Mouse (Mus musculus) left cerebral cortex, adult 2 months (tissue): ENCODE measurements at regions not wholly inside any gene's neighbourhood (a gene's known extent, or its start where the extent isn't known, plus 50 kb on each side); places are given as distances from the start of the nearest gene placed in this dataset.

Experiments used
- DNase-seq, 2 experiments: peaks; one replicate each; pipeline ENCODE4 v3.0.0; 2021 to 2022; ENCODE audit warnings: low spot score in 2 of 2, mixed read lengths in 1 of 2; ENCODE audit errors: extremely low spot score in 1 of 2
- H3K27ac ChIP-seq: fragments of 200-600 bp; 2 replicates; pipeline ENCODE4 v1.8.1; 2022
- H3K4me3 ChIP-seq: fragments of 200-600 bp; 2 replicates; pipeline ENCODE4 v1.8.1; 2022
- CTCF ChIP-seq: fragments of 200-600 bp; IDR thresholded peaks from 2 replicates; pipeline ENCODE4 v1.8.1; 2022; ENCODE audit warnings: antibody characterized with exemption, mild to moderate bottlenecking, moderate library complexity
- intact Hi-C: fragments of 180-260 bp; cut with DNase I; formaldehyde crosslinking; loops from one replicate; pipeline ENCODE4 v1.15.1; 2025

DNA sequence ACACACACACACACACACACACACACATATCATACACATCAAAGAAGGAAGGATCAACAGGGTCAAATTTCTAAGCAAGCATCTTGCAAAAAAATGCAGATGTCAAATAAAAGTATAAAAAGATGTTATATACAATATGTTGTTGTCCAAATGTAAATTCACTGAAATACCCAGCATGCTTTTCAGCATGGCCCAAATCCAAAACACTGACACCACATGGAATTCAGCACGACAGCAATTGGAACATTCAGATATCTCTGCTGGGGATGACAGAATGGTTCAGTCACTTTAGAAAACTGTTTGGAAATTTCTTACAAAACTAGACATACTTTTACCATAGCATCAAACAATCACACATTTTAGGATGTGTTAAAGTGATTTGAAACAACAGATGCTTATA, 339.6 kb downstream of the Pdha2 start:
- no peak for DNase-seq
- no peak for TF ChIP-seq CTCF
- Histone ChIP-seq H3K27ac (no peak overlapping the region), H3K4me3 (no peak overlapping the region)
- intact Hi-C loops = no loop called here

DNA sequence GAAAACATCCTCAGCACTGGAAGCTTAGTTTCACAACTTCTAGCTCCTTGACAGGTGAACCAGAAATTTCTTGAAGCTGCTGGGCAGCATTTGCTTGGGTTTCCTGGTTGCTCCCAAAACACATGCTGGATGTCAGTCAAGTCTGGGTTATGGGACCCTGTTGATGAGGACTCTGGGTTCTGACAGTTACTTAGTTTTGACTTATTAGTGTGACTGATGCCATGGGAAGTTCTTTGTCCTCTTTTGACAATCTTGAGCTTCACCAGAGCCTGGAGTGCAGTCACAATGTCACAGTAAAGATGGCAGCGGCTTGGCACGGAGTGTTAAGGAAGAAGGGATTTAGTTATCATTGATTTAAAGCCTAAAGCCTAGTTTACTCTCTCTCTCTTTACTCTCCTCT, 340.9 kb downstream of the Pdha2 start:
- intact Hi-C loops = no loop called here
- no peak for TF ChIP-seq CTCF
- Histone ChIP-seq H3K27ac (no peak overlapping the region), H3K4me3 (no peak overlapping the region)
- no peak for DNase-seq

DNA sequence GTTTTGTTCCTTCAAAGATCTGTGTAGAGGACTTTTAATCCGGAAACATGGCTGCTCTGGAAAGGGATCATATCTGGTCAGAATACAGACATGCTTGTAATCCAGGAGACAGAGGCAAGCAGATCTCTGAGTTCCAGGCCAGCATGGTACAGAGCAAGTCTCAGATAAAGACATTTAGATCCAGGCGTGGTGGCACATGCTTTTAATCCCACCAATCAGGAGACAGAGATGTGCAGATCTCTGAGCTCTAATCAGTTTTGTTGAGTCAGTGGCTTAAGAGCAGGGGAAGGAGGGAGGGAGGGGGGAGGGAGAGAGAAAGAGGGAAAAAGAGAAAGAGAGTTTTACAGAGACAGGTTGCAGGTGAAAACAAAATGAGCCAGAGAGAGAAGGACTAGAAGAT, 372.0 kb downstream of the Pdha2 start:
- no peak for TF ChIP-seq CTCF
- no peak for DNase-seq
- intact Hi-C loops = no loop called here
- H3K4me3 ChIP-seq = no peak overlapping the region
- H3K27ac ChIP-seq = no peak overlapping the region

GRCm38 (mm10) chr3:140837976-140838581, 374.1 kb downstream of the Pdha2 start:
- no peak for TF ChIP-seq CTCF
- intact Hi-C loops = no loop called here
- no peak for DNase-seq
- Histone ChIP-seq H3K4me3 (no peak overlapping the region), H3K27ac (no peak overlapping the region)

- intact Hi-C loops = no loop called here
- Histone ChIP-seq H3K4me3 (no peak overlapping the region), H3K27ac (no peak overlapping the region)
- DNase-seq = no peak
- TF ChIP-seq CTCF = no peak
These were observed 390.9 kb downstream of the Pdha2 start for GRCm38 (mm10) chr3:140821266-140821665.

GRCm38 (mm10) chr3:140805586-140805985, 406.6 kb downstream of the Pdha2 start:
- DNase-seq = no peak
- intact Hi-C loops = no loop called here
- Histone ChIP-seq H3K4me3 (no peak overlapping the region), H3K27ac (no peak overlapping the region)
- TF ChIP-seq CTCF = no peak

DNA sequence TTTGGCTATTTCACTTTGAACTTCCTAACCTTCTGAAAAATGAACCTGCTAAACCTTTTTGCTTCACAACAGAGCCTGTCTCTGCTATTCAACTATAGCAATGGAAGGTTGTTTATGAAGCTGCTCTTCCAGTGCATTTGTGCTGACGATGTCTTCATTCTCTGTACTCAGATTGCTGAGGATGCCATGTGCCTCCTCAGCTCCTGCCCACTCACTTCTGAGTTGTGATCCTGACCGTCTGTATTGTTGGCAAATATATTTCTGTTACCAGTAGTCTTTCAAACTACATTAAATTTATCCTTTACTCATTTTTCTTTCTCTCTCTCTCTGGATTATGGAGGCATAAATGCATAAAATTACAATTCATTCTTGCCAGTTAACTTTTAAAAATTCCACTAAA, 419.2 kb downstream of the Pdha2 start:
- intact Hi-C loops = no loop called here

DNA sequence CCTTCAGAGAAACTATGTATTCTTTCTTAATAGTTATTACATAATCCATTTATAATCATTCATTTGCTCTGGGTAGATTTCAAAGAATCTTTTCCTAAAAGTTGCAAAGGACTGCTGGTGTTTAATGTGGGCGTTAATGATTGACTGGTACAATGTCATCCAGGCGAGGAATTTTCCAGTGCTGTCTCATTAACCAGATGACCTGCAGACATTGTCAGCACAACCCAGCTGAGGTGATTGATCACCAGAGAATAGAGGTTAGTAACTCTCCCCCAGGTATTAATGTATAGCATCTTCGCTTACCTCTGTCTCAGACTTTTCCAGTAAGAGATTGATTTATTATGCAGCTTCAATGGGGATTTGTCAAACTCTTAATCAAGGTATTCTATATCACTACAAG, 426.5 kb downstream of the Pdha2 start:
- H3K4me3 ChIP-seq = no peak overlapping the region
- H3K27ac ChIP-seq = no peak overlapping the region
- intact Hi-C loops = no loop called here
- no peak for DNase-seq
- no peak for TF ChIP-seq CTCF

More for the DNA sequence above, 419.2 kb downstream of the Pdha2 start:
- no peak overlapping the region for H3K27ac ChIP-seq
- TF ChIP-seq CTCF = no peak
- no peak overlapping the region for H3K4me3 ChIP-seq
- DNase-seq = no peak

DNA sequence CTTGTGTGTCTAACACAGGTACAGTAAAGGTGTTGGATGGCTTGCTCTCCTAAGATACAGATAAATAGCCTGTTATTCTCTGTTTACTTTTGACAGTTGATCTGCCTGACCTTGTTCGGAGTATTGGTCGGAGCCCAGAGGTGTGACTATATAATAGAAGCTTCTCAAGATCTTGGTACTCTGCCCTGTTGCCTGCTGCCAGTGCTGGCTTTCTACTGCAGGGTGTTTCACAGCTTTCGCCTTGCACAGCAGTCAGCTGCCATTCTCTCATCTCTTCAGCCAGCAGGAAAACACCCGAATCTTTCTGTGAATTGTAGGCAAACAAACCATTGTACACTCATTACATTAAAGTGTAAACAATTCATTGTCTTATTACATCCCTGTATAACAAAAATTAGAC, 452.1 kb downstream of the Pdha2 start:
- TF ChIP-seq CTCF = no peak
- Histone ChIP-seq H3K27ac (no peak overlapping the region), H3K4me3 (no peak overlapping the region)
- intact Hi-C loops = no loop called here
- no peak for DNase-seq

GRCm38 (mm10) chr3:140744501-140744900, 467.7 kb downstream of the Pdha2 start:
- TF ChIP-seq CTCF = no peak
- Histone ChIP-seq H3K4me3 (no peak overlapping the region), H3K27ac (no peak overlapping the region)
- no peak for DNase-seq
- intact Hi-C loops = no loop called here

- no peak overlapping the region for H3K4me3 ChIP-seq
- no peak for DNase-seq
- TF ChIP-seq CTCF = no peak
- intact Hi-C loops = no loop called here
- H3K27ac ChIP-seq = no peak overlapping the region
These were observed 471.7 kb downstream of the Pdha2 start for GRCm38 (mm10) chr3:140740430-140740829.

- intact Hi-C loops = no loop called here
- Histone ChIP-seq H3K27ac (no peak overlapping the region), H3K4me3 (no peak overlapping the region)
- no peak for DNase-seq
- no peak for TF ChIP-seq CTCF
These were observed 473.3 kb downstream of the Pdha2 start for GRCm38 (mm10) chr3:140738654-140739369.

DNA sequence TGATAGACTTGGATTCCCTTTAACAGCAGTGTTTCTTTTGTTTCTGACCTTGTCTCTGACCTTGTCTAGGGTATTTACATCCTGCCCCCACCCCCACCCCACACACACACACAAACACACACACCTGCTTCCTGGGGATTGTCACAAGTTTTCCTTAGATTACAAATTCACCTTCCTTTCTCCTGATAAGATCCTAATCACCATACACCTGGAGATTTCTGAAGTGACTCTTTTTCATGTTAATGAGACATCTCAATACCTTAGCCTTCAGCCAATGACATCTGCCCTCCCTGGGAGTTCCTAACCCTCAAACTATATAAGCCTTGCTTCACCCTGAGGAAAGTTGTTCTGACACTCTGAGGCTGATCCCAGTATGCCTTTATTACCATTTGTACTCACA, 495.3 kb downstream of the Pdha2 start:
- DNase-seq = no peak
- intact Hi-C loops = no loop called here
- Histone ChIP-seq H3K27ac (no peak overlapping the region), H3K4me3 (no peak overlapping the region)
- no peak for TF ChIP-seq CTCF
